Mouse (Mus musculus) forebrain, postnatal 0 days (tissue): Measurements from ENCODE around the gene Sema3e. TPM values are rescaled to one million over a fixed set of nuclear protein-coding genes. Genes with fewer than 3 reads are reported as not detected.
A peak's percentile ranks its signal among the peaks of the same experiment; 100 is the strongest.

Experiments used
- ATAC-seq: fragments of 200-750 bp; cut with Nextera tagmentation; 2 replicates; pipeline ENCODE4 v1.8.0; 2017; ENCODE audit warnings: mild to moderate bottlenecking, moderate library complexity
- DNase-seq: peaks from one replicate; pipeline ENCODE4 v3.0.0-alpha.2; 2015
- H3K27ac ChIP-seq: fragments of 300-500 bp; sonication (generic); 2 replicates; pipeline ENCODE4 v1.5.1; 2014; ENCODE audit warnings: low read depth, mild to moderate bottlenecking, antibody characterized with exemption, low read length, moderate library complexity, mixed read lengths
- H3K27me3 ChIP-seq: fragments of 300-500 bp; sonication (generic); 2 replicates; pipeline ENCODE4 v1.6.1; 2014; ENCODE audit warnings: mild to moderate bottlenecking, low read length, mixed read lengths; ENCODE audit not compliant: insufficient read depth
- H3K36me3 ChIP-seq: fragments of 300-500 bp; sonication (generic); 2 replicates; pipeline ENCODE4 v1.6.1; 2014; ENCODE audit warnings: mild to moderate bottlenecking, moderate library complexity; ENCODE audit not compliant: insufficient read depth
- H3K4me1 ChIP-seq: fragments of 300-500 bp; sonication (generic); 2 replicates; pipeline ENCODE4 v1.6.1; 2014; ENCODE audit warnings: antibody characterized with exemption; ENCODE audit not compliant: insufficient read depth
- H3K4me2 ChIP-seq: fragments of 300-500 bp; sonication (generic); 2 replicates; pipeline ENCODE4 v1.6.1; 2014; ENCODE audit warnings: low read depth, mild to moderate bottlenecking, moderate library complexity
- H3K4me3 ChIP-seq: fragments of 300-500 bp; sonication (generic); 2 replicates; pipeline ENCODE4 v1.5.1; 2014; ENCODE audit warnings: low read depth, low read length, mixed read lengths
- H3K9ac ChIP-seq: fragments of 300-500 bp; sonication (generic); 2 replicates; pipeline ENCODE4 v1.6.1; 2014; ENCODE audit warnings: mild to moderate bottlenecking
- H3K9me3 ChIP-seq: fragments of 300-500 bp; sonication (generic); 2 replicates; pipeline ENCODE4 v1.6.1; 2016; ENCODE audit warnings: low read length
- CTCF ChIP-seq: sonication (generic); IDR thresholded peaks from 2 replicates; pipeline ENCODE4 v1.5.1; 2016; ENCODE audit warnings: antibody characterized with exemption, control low read depth, low read depth
- WGBS: fragments of 180-500 bp; shearing (Covaris S2); extraction: QIAGEN DNeasy Blood & Tissue Kit; methylation state at CpG from one replicate; pipeline ENCODE4 v1.1.7; 2014; 5-methylcytosine and 5-hydroxymethylcytosine counted together
- polyA plus RNA-seq: library from polyadenylated mRNA; unstranded; fragments of >200 nt; fragmentation: Nextera tagmentation; extraction: Ambion mirVana; gene quantifications from 2 replicates; pipeline ENCODE4 v1.2.1, GENCODE M21; 2015
- total RNA-seq: library from RNA; depleted of rRNA; stranded (reverse); fragments of >200 nt; gene quantifications from 2 replicates; pipeline ENCODE4 v1.2.3, GENCODE M21; 2014

Sema3e gene
- total and polyA plus RNA-seq, 2 experiments from 2014 or later = 3.9 to 4.6 TPM

- Histone ChIP-seq H3K4me1 (no peaks in the 10 kb centered on the region), H3K36me3 (no peaks in the 10 kb centered on the region), H3K9me3 (no peaks in the 10 kb centered on the region), H3K27ac (no peak overlapping the region), H3K27me3 (no peaks in the 10 kb centered on the region), H3K4me3 (no peak overlapping the region), H3K4me2 (no peak overlapping the region), H3K9ac (no peak overlapping the region)
- DNase-seq (no peak), ATAC-seq (no peak)
- no peak for TF ChIP-seq CTCF
- 84% methylated on average over 3 of the region's 3 CpGs for WGBS
These were observed 48.1 kb downstream of the Sema3e start for GRCm38 (mm10) chr5:14073152-14073551.

- WGBS = 88% methylated on average over 2 of the region's 2 CpGs
- DNase-seq (peak; percentile 30), ATAC-seq (no peak)
- TF ChIP-seq CTCF = no peak
- Histone ChIP-seq H3K27ac (no peak overlapping the region), H3K27me3 (no peaks in the 10 kb centered on the region), H3K36me3 (no peaks in the 10 kb centered on the region), H3K9ac (no peak overlapping the region), H3K4me1 (0 out of 2 replicates have a peak, but pooled peaks cover 4% of the 10 kb centered on the region), H3K4me2 (no peak overlapping the region), H3K4me3 (no peak overlapping the region), H3K9me3 (no peaks in the 10 kb centered on the region)
These were observed 63.0 kb downstream of the Sema3e start for GRCm38 (mm10) chr5:14088100-14088499.

GRCm38 (mm10) chr5:14089875-14090608 is 65.0 kb downstream of the Sema3e start:
- H3K27me3 ChIP-seq = no peaks in the 10 kb centered on the region
- no peak overlapping the region for H3K27ac ChIP-seq
- no peak for TF ChIP-seq CTCF
- no peak overlapping the region for H3K4me3 ChIP-seq
- H3K9me3 ChIP-seq = no peaks in the 10 kb centered on the region
- H3K4me1 ChIP-seq = 0 out of 2 replicates have a peak, but pooled peaks cover 4% of the 10 kb centered on the region
- H3K36me3 ChIP-seq = no peaks in the 10 kb centered on the region
- ATAC-seq (no peak), DNase-seq (no peak)
- no peak overlapping the region for H3K4me2 ChIP-seq
- no peak overlapping the region for H3K9ac ChIP-seq
- WGBS = 76% methylated on average over 9 of the region's 9 CpGs

- H3K4me2 ChIP-seq = no peak overlapping the region
- ATAC-seq (no peak), DNase-seq (no peak)
- H3K4me3 ChIP-seq = no peak overlapping the region
- H3K36me3 ChIP-seq = no peaks in the 10 kb centered on the region
- TF ChIP-seq CTCF = no peak
- H3K27me3 ChIP-seq = no peaks in the 10 kb centered on the region
- 0 out of 2 replicates have a peak, but pooled peaks cover 4% of the 10 kb centered on the region for H3K4me1 ChIP-seq
- no peaks in the 10 kb centered on the region for H3K9me3 ChIP-seq
- H3K9ac ChIP-seq = no peak overlapping the region
- 84% methylated on average over 4 of the region's 4 CpGs for WGBS
- no peak overlapping the region for H3K27ac ChIP-seq
These were observed 65.5 kb downstream of the Sema3e start for GRCm38 (mm10) chr5:14090609-14090969.

- ATAC-seq (no peak), DNase-seq (peak; percentile 16)
- Histone ChIP-seq H3K4me3 (peak overlapping the region; percentile 9; the same call in 1 of the 2 replicates), H3K9me3 (no peaks in the 10 kb centered on the region), H3K9ac (peak overlapping the region; percentile 25; the same call in 1 of the 2 replicates), H3K4me2 (peak overlapping the region; percentile 32; the same call in 1 of the 2 replicates), H3K27ac (no peak overlapping the region), H3K36me3 (no peaks in the 10 kb centered on the region), H3K27me3 (no peaks in the 10 kb centered on the region), H3K4me1 (0 out of 2 replicates have a peak, but pooled peaks cover 4% of the 10 kb centered on the region)
- no peak for TF ChIP-seq CTCF
- 46% methylated on average over 14 of the region's 14 CpGs for WGBS
These were observed 67.2 kb downstream of the Sema3e start for GRCm38 (mm10) chr5:14092262-14092776.

GRCm38 (mm10) chr5:14096196-14096595 is 71.1 kb downstream of the Sema3e start:
- no peak for TF ChIP-seq CTCF

DNA sequence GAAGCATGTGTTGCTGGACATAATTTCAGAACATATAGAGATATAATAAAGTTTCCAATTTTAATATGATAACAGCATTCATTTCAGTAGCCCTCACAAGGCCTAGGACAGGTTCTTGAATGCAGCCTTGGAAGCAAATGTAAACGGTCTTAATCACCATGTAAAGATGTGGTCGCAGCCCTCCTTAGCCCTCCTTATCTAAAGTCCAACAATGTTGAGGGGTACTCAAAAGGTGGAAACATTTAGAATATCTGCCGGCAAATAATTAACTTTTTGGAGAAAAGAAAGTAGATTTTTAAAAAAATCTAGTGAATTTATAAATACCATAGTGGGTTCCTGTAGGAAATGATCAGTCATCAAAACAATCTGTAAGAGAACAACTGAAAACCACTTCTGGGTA is 73.6 kb downstream of the Sema3e start:
- no peak for DNase-seq
- WGBS = 95% methylated on average over 3 of the region's 3 CpGs
- ATAC-seq = no peak
- H3K4me3 ChIP-seq = no peak overlapping the region
- no peak overlapping the region for H3K27ac ChIP-seq
- H3K4me1 ChIP-seq = no peaks in the 10 kb centered on the region
- no peaks in the 10 kb centered on the region for H3K27me3 ChIP-seq
- H3K36me3 ChIP-seq = no peaks in the 10 kb centered on the region
- TF ChIP-seq CTCF = no peak
- no peak overlapping the region for H3K9ac ChIP-seq
- H3K4me2 ChIP-seq = no peak overlapping the region
- H3K9me3 ChIP-seq = no peaks in the 10 kb centered on the region

More at GRCm38 (mm10) chr5:14096196-14096595, 71.1 kb downstream of the Sema3e start:
- Histone ChIP-seq H3K4me3 (no peak overlapping the region), H3K9ac (no peak overlapping the region), H3K9me3 (no peaks in the 10 kb centered on the region), H3K27ac (no peak overlapping the region), H3K36me3 (no peaks in the 10 kb centered on the region), H3K4me1 (0 out of 2 replicates have a peak, but pooled peaks cover 4% of the 10 kb centered on the region), H3K27me3 (no peaks in the 10 kb centered on the region), H3K4me2 (no peak overlapping the region)
- ATAC-seq (no peak), DNase-seq (no peak)
- 85% methylated on average over 1 of the region's 1 CpGs for WGBS
